Mouse (Mus musculus) left cerebral cortex, postnatal 10 days (tissue): ENCODE measurements at regions not wholly inside any gene's neighbourhood (a gene's known extent, or its start where the extent isn't known, plus 50 kb on each side); places are given as distances from the start of the nearest gene placed in this dataset.

ENCODE experiments used
- DNase-seq, 2 experiments: peaks; one replicate each; pipeline ENCODE4 v3.0.0; 2021 to 2022; ENCODE audit warnings: low spot score in 2 of 2, mixed read lengths in 1 of 2; ENCODE audit errors: extremely low spot score in 1 of 2
- intact Hi-C: fragments of 180-260 bp; cut with DNase I; formaldehyde crosslinking; loops from one replicate; pipeline ENCODE4 v1.15.1; 2025

- intact Hi-C loops, result no loop called here
- no peak for DNase-seq
Observed at GRCm38 (mm10) chr3:52731491-52731890, 285.5 kb downstream of the Cog6 start.

DNA sequence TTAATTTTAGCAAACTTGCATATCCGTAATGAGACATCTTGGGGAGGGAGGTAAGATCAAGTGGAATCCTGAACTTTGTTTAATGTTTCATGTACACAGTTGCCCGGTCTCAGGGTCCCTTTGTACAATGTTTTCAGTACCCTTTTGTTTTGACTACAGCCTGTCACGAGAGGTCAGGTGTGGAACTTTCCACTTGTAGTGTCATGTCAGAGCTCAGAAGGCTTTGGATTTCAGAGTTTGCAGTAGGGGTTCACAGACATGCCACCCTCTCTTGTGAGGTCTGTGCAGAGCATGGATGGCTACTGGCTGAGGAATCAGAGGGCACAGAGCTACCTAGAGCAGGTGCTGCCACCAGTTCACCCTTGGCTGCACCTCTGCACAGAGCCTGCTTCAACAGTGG is 287.3 kb downstream of the Cog6 start:
- no peak for DNase-seq
- intact Hi-C loops, result no loop called here

DNA sequence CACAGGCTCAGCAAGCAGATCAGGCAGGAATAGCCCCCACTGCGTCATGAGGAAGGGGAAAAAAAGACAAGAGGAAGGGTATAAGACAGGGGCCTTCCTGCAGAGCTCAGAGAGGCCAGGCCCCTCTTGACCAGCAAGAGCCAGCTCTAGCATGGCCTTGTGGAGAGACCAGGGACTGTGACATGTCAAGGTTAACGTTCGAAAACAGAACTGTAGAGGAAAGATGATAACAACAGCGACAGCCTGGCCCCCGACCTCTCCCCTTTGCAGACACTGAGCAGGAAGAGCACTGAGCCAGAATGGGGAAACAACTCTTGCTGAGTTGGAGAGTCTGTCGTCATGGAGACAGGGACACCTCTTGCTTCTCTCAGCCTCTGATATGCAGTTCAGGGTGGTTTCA is 288.2 kb downstream of the Cog6 start:
- intact Hi-C loops, result no loop called here

DNA sequence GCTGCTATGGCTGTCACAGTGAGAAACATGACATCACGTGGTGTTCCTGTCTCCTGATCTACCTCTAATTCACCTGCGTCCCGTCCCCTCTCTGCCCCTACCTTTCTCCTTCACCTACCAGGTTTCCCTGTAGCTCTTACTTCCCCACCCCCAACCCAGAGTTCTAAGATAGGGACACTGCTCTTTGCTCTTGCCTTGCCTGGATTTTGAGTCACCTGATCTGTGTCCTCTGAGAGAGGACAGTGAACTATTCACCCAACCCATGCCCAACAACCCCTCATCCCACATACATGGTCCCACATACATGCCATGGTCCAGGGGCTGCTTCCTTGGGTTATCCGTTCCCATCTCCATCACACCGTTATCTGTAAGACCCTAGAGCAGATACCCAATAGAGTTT is 288.6 kb downstream of the Cog6 start:
- intact Hi-C loops, result no loop called here

More for the DNA sequence above, 288.2 kb downstream of the Cog6 start:
- DNase-seq, result no peak

DNA sequence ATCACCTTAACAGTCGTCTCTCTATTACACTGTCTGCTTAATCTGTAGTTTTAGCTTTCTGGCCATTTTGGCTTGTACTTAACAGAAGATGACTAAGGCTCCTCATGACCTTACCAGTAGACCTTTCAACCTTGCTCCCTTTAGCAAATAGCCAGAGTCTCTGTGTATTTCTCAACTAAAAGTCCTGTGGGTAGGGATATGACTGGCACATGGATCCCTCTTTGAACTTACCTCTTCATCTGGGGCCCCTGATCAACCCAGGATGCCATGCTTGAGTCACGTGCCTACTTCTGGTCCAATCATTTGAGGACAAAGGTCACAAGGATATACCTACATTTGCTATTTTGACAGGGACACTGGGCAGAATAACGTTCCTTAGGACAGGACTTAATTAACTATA is 292.7 kb downstream of the Cog6 start:
- intact Hi-C loops, result no loop called here
- no peak for DNase-seq

More for the DNA sequence above, 288.6 kb downstream of the Cog6 start:
- no peak for DNase-seq

GRCm38 (mm10) chr3:52722946-52723345 is 294.1 kb downstream of the Cog6 start:
- intact Hi-C loops, result no loop called here

GRCm38 (mm10) chr3:52719181-52719580 is 297.9 kb downstream of the Cog6 start:
- intact Hi-C loops, result no loop called here
- no peak for DNase-seq

More at GRCm38 (mm10) chr3:52722946-52723345, 294.1 kb downstream of the Cog6 start:
- DNase-seq, result no peak

DNA sequence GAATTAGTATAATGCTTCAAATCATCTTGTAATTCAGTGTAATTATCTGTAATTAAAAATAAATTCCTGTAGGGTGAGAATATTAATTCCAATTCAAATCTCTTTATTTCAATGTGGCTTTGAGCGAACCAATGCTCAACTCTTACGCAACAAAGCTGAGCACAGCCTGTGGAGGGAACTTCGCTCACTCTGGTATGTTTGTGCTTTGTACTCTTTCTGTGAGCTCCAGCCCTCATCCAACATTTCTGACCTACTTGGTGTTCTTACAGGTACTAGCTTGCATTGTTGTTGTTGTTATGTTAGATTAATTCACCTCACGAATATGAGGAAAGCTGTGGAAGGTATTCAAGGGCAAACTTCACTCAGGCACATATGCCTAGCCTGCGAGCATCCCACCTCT is 299.7 kb downstream of the Cog6 start:
- intact Hi-C loops, result no loop called here
- no peak for DNase-seq

DNA sequence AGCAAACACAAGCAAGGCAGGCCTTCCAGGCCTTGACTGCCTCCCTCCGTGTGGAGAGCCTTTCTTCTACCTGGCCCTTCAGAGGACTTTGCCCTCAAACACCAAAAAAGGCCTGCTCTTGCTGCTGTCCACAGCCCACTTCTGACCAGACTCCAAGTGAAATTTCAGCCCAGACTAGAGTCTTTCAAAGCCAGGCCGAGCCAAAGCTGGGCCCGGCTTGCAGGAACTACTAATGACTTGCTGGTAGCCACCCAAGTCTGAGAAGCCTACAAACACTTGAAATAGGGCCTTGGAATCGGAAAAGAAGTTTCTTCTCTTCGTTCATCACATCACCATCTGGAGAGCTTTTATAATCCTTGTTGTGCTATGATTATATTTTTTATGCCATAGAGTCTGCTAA is 304.9 kb downstream of the Cog6 start:
- intact Hi-C loops, result no loop called here
- peak in 1 of 2 experiments; percentile 43 for DNase-seq

- no peak for DNase-seq
- intact Hi-C loops, result no loop called here
Observed at GRCm38 (mm10) chr3:52711133-52711532, 305.9 kb downstream of the Cog6 start.

GRCm38 (mm10) chr3:52708746-52709145 is 308.3 kb downstream of the Cog6 start:
- intact Hi-C loops, result no loop called here
- no peak for DNase-seq

DNA sequence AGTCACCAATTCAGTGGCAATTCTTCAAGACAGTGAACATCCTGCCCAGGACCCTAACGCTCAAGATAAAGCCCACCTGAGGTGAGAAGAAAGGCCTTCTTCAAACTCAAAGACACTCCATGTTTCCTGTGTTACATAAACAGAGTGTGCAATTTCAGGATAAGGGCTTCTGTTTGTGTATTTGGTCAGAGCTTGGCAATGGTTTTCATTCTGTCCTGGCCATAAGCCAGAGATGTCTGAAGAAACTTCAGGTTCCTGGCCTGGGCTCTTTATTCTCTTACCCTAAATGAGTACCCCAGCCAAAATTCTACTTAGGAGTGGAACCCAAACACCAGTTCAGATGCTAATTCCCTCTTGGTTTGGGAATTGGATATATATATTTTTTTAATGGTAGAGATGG is 308.7 kb downstream of the Cog6 start:
- peak in 1 of 2 experiments; percentile 26 for DNase-seq
- intact Hi-C loops, result no loop called here

- DNase-seq, result no peak
- intact Hi-C loops, result no loop called here
Observed at GRCm38 (mm10) chr3:52706626-52707025, 310.4 kb downstream of the Cog6 start.

DNA sequence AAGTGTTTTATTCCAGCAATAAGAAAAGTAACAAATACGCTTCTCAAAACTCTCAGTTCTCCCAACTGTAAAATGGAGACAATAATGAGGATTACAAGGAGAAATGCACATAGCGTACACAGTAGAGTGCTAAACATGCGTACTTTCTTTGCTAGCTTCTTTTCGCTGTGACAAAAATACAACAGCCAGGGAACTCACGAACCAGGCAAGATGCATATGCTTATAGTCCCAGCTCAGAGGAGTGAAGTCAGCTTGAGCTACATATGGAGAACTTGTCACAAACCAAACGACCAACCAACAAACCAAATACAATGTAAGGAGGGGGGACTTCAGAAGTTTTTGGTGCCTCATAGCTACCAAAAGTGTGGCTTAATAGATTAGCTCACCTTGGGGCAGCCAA is 313.3 kb downstream of the Cog6 start:
- no peak for DNase-seq
- intact Hi-C loops, result no loop called here

GRCm38 (mm10) chr3:52702962-52703361 is 314.1 kb downstream of the Cog6 start:
- intact Hi-C loops, result no loop called here
- peak in 1 of 2 experiments; percentile 44 for DNase-seq

DNA sequence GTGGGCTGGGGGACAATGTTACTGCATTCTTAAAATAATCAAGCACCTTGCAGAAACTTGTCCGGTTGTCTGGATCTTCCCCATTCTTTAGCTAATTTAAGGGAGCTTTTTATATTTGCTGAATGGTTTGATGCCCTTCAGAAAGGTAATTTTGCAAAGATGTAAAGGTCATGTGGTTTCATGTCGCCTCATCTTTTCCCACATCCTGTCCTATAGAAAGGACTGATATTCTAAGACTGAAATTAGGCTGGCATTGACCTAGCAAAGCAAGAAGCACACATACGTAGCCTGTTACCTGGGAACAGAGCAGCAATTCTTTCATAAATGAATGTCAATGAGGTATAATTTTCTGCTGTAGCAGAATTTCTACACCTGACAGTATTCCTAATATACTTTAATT is 315.4 kb downstream of the Cog6 start:
- intact Hi-C loops, result no loop called here
- DNase-seq, result no peak

DNA sequence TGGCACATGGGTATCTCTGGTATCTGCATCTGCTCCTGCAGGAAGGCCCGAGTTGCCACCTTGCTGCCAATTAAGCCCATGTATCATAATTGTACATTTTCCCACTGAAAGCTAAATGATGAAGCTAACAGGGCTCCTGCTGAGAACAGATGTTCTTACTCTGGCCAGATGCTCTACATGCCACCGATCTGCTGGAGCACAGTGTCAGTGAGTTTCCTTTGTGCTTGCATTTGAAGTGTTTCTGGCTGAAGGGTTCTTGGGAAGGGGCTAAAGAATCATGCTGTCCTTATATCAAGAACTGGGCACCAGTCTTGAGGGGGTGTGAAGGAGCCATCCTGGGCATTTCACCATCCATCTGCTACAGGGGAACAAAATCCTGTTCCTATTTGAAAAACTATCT is 323.2 kb downstream of the Cog6 start:
- intact Hi-C loops, result no loop called here
- no peak for DNase-seq

DNA sequence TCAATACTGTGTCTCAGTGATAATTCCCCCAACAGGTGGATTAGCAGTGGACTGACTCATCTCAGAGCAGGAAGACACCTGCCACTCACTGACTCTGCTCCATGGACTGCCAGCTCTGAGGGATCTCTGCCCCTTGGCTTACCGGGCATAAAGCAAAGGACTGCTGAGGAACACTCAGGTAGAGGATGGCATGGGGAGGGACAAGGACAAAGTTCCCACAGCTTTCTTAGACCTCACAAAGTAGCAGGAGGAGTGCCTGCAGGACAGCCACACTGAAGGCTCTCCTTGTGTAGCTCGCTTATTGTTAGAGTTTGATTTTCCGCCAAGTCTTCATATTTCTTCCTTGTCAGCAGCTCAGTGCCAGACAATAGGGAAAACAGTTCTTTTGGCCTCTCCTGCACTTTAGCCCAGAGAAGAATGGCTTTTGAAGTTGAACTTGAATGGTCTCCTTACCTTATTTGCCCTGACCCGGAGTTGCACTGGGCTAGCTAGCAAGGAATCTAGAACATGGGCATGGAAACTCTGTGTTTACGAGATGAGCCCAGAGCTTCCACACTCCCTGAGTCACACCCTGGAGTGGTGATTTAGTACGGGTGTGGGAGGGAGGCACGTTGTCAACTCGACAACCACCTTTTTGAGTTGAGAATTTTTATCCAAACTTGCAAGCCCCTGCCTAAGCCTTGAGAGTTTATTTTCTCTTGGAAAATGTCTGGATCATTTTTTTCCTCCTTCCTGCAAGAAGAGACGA is 331.4 kb downstream of the Cog6 start:
- intact Hi-C loops, result no loop called here
- peak in 1 of 2 experiments; percentile 45 for DNase-seq

DNA sequence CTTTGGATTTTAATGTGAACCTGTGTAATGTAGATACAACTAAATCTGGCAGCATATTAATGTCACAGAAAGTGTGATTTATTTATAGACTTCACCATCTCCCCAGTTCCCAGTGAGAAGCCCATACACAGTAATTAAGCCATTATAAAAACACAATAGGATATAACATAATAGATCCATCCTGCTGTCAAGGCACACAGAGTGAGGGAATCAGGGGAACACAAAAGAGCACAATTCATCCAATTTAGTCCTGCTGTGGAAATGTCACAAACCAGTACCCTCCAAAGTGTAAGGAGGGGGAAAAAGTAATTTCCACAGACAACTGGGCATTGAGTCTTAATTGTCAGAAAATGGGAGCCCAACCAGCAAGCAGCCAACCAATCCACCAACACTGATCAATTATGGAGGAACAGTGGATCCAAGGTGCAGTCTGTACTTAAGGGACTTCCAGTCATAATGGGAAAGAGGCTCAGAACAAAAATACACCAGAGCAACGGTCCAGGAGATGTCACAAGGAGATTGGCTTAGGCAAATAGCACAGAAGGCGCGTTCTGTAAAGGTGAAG is 336.1 kb downstream of the Cog6 start:
- intact Hi-C loops, result no loop called here

DNA sequence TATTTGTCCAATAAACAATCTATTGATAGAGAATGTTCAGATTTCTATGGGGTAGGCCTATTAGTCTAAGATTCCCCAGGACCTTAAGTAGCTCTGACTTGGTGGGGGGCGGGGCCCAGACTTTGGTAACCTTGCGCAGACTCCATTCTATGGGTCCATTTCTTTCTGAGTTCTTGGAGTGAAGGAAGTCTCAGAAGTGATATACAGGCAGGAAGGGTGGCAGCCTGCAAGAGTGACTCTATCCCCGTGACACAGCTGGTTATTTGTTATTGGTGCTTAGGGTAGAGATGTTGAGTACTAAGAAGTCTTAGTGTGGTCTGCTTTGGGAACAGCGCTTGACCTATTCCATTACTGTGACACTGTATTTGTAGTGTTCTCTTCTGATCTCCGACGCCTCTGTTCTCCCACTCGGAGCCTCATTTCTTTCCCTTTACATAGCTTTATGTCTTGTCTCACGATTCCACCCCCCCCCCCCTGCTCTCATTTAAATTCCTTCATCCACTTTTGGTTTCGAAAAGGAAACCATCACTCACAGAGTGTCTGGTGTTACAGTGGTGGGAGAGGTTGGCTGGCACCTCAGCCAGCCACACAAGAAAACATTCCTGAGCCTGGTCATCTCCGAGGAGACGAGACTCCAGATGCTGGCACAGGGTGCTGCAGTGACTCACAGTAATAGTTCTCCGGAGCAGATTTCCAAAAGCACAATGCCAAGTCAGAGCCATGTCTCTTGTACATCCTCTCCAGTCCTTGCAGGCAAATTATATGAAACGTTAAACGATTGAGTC is 340.0 kb downstream of the Cog6 start:
- intact Hi-C loops, result no loop called here

More for the DNA sequence above, 336.1 kb downstream of the Cog6 start:
- no peak for DNase-seq

More for the DNA sequence above, 340.0 kb downstream of the Cog6 start:
- no peak for DNase-seq
